Mouse (Mus musculus) embryo, embryonic 9.5 days (tissue): Measurements from ENCODE around the gene Zkscan1.
"Not testable (repeated sequence)": the region's sequence is repeated elsewhere in the genome, so short reads cannot be mapped to it uniquely, and the experiment has no call there.

Source experiments
- DNase-seq: peaks from one replicate; pipeline ENCODE4 v3.0.0-alpha.2; 2017; ENCODE audit errors: extremely low spot score

Gene Zkscan1

DNA sequence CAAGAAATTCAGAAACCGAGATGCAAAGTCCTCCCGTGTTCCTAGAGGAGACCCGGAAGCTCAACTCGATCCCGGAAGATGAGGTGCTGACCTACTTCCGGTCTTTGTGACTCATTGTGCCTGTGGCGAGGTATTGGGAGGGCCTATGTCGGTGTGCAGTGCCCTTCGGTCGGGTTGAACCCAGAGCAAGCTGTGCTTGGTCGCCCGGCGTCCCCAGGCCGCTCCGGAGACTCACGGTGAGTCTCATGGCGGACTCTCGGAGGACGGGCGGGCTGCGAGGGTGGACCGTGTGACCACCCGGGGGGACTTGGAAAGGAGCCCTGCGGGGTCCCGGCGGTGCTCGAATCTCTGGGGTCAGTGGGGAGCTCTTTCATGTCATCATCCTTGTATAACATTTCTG, at the start of gene Zkscan1:
Gene Zkscan1, plus strand, starts transcription at position 89 of the 400 bp plus-strand sequence.
- DNase-seq: peak; percentile 88

DNA sequence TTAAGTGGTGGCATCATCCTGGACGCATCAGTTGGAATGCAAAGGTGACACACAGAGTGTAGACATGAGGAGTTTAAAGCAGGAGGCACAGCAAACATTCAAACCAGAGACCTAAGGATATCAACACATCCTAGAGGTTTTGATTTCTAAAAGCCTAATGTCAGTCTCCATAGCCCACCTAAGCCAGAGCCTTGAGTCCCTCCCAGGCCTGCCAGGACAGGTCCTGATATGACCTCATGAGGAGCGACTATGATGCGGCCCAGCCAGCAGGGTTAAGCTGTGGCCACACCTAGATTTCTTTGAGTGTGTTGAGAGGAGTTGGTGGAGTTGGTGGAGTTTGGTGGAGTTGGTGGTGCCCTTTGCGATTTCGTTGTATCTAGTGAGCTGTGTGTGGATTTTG, 32.0 kb upstream of the Zkscan1 start, which contains the start of gene Smok3c:
Gene Smok3c, plus strand, starts transcription at position 301 of the 400 bp plus-strand sequence.
- not testable (repeated sequence) for DNase-seq

DNA sequence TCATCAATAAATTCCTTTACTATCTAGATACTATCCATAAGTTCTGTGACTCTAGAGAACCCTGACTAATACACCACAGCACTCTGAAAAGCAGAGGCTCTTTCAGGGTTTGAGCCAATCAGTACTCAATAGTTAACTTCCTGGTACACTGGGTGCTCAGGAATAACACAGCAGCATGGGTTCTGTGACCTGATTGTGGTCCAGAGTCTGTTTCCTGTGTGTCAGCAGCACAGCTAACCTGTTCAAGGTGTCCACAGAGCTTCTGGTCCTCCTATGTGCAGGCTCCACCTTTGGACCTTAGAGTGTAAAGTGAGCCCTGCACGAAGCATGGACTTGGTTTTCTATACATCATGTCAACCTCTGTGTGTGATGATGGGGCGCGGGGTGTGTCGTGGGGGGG, 11.1 kb upstream of the Zkscan1 start:
- DNase-seq: no peak

DNA sequence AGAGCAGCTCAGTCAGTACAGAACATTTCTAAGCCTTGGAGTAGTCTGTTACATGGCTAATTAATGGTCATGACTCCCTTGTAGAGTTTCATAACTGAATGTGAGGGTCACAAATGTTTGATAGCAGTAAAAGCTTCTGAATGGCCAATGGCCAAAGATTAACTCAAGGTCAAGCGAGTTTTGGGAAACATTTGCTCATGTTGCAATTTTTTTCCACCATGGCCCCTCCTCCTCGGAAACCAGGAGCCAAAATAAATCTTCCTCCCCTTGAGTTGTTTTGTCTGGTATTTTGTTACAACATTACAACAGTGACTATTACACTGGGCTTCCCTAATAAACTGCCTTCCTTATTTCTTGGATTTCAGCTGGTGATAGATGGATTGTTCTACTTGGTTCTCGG, 9.2 kb upstream of the Zkscan1 start:
- DNase-seq: no peak

DNA sequence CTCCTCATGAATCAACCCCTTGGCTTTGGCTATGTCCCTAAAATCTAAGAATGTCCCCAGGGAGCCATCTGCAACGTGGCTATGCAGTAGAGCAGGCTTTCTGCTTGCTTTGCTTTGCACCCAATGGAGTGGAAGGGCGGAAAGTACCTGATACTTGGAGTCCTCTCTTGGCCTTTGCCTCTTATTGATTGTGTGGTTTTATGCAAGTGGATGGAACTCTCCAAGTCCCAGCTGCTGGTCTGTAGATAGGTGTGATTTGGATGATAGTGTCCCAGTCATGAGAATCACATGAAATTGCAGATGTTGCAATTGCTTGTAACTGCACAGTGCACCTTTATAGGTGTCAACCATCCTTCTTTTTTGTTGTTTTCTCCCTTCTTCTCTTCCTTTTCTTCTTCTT, 8.7 kb upstream of the Zkscan1 start:
- DNase-seq: no peak

DNA sequence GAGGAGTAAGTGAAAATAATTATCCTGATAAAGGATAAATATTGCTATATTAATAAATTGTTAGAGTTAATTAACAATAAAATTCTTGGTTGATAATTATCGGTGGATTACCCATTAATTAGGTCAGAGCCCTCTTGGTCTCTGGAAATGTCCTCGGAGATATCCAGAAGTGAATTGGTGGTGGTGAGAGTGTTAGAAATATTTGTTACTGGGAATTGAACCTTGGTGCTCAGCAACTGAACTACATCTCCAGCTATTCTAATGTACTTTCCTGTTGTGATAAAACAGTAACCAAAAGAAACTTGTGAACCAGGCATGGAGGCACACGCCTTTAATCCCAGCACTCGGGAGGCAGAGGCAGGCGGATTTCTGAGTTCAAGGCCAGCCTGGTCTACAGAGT, 4.4 kb upstream of the Zkscan1 start:
- DNase-seq: no peak

DNA sequence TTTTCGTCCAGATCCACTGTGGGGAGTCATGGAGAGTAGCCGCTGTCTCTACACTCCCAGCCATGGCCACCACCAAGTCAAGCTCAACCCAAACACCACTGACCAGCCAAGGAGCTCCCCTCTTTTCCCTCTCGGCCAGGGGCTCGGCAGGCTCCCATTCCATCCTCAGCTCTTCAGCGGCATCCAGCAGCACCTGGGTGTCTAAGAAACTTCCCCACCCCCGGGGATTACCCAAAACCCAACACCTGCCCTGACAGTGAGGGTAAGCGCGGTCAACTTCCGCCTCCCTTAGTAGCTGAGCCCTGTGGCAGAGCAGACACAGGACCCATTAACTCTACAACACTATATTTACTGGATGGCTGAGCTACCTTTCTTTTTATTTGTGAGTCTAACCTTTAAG, 3.4 kb upstream of the Zkscan1 start:
- no peak for DNase-seq

DNA sequence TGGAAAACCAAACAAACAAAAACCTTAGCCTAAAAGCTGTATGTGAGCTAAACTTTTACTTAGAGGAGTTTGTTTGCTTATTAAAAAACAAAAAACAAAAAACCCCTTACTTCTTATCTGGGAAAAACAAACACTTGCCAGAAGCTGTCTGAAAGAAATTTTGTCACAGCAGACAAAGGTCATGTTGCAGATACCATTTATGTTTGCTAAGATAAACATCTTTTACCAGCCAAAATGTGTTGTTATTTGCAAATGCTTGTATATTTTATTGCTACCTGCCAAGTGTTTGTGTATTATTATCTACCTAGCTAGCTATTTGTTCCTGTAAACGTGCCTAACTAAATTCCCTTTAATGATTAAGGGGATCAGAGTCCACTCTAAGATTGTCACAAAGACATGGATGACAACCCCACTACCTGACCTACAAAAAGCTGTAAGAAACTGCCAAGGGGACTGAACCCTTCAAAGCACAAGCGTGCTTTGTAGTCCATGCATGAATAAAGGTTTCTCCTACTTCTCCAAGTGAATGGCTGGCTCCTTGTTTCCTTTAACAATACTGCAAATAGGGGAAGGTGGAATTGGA, 1.5 kb upstream of the Zkscan1 start:
- DNase-seq: no peak

DNA sequence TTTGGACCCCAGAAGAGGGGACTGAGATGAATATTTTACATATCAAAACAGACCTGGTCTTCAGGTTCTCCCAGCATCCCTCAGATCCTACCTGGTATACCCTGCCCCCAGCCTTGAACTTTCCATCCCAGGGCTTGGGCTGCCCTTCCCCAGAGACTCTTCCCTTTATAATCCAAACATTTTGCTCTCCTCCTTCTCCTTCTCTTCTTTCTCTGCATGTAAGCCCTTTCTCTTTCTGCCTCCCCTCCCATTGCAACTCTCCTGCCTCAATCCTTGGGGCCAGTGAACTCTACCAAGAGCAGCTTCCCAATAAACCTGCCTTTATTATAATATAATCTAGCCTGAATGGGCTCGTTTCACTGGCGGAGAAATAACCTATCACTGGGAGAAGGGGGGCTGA, 948 bp upstream of the Zkscan1 start:
- DNase-seq: no peak

DNA sequence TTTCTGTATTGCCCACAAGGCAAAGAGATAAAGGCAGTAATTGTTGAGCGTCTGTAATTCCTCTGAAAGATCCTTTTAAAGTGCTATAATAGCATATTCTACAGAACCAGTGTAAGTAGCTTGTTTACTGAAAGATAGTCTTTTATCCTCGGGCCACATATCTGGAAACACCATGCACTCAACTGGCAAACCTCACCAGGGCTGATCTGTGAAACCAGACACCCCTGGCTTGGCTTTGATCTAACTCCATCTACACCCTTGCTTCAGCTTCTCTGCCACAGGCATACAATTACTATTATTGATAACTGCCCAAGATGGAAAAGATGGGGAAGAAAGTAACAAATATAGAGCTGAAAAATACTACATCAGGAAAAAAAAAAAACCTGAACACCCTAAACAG, 377 bp upstream of the Zkscan1 start:
- DNase-seq: no peak

DNA sequence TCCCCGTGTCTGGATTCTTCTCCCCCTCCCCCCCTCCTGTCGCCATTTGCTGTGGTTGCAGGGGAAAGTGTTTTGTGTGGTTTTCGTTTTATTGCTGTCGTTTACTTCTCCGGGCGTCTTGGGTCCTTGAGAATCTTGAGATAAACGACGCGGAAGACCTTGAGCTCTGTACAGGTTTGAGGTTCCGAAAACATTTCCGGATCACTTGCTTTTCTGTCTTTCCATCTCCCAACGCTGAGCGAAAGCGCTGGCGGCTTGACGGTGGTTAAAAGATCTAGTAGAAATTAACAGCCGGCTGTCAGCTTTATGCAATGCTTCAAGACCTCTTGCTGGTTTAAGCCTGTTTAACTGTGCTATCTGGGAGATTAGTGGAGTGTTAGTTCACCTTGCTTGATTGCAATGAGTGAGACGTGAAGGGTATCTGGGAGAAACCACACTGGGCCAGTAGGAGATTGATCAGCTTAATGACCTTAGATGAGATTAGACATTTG, 582 bp downstream of the Zkscan1 start:
- DNase-seq: no peak

DNA sequence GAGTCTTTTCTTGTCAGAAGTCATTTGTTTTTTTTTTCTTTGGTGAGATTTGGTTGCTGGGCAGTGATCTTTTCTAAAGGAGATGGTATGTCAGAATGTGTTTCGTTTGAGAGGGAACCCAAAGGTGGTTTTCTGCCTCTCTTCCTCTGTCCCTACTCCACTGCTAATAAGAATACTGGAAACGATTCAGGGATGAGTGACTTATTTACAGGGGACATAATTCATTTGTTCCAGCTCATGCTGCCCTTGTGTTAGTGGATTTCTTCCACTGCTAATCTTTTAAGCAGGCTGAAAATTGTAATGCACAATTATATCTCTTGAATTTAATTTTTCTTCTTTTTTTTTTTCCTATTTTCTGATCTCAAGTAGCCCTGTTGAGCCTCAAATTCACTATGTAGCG, 2.0 kb downstream of the Zkscan1 start:
- no peak for DNase-seq

DNA sequence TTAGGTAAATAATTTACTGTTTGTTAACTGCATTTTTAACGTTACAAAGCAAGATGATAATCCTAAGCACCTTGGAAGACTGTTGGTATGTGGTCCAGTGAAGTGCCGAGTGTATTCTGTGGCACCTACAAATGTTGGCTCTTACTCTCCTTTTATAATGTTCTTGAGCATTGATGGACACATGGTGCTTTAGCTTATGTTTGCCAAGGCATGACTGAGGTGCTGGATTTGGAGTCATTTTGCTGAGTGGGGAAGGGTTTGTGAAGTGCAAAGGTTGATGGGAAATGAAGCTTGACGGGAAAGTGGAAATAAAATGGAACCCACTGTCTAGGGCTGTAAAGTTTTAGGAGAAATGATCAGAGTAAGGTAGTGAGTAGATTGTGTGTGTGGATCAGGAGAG, 3.5 kb downstream of the Zkscan1 start:
- no peak for DNase-seq

DNA sequence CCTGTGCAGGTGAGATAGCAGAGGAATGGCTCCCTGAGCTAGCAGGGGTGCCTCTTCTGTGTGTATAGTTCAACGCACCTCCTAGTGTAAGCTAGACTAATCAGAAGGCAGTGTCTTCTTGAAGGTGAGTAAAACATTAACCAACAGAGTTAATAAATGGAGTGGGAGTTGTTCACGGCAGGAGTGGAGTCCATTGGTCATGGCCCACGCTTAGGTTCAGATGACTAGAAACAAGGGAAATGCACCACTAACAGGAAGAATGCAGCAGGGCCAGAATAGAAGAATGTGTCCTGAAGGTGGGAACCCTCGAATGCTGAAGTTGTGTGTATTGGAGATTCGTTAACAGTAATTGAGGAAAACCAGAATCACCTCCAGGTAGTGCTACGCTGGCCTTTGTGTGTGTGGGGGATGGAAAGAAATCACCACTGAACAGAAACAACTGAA, 4.2 kb downstream of the Zkscan1 start:
- no peak for DNase-seq

DNA sequence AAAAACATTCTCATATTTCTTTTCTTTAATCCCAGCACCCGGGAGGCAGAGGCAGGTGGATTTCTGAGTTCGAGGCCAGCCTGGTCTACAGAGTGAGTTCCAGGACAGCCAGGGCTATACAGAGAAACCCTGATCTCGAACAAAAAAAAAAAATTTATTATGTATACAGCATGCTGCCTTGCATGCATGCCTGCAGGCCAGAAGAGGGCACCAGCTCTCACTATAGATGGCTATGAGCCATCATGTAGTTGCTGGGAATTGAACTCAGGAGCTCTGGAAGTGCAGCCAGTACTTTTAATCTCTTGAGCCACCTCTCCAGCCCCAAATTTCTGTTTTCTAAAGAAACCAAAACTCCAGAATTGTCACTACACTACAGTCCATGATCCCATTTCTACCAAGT, 5.4 kb downstream of the Zkscan1 start:
- no peak for DNase-seq

DNA sequence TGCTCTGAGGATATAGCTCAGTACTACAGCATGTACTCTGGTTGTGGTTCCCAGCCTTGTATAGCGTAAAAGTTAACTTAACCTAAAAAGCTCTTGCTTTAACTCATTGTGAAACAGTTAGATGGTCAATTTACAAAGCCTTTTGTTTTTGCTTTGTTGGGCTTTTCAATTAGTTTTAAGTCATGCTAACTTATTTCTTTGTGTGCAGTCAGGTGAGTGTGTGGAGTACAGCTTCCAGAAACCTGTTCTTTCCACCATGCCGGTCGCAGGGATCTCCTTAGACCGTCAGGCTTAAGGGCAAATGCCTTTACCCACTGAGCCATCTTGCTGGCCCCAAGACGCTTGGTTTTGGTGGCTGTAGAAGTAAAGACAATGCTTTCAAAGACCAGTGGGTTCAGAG, 5.9 kb downstream of the Zkscan1 start:
- DNase-seq: no peak

DNA sequence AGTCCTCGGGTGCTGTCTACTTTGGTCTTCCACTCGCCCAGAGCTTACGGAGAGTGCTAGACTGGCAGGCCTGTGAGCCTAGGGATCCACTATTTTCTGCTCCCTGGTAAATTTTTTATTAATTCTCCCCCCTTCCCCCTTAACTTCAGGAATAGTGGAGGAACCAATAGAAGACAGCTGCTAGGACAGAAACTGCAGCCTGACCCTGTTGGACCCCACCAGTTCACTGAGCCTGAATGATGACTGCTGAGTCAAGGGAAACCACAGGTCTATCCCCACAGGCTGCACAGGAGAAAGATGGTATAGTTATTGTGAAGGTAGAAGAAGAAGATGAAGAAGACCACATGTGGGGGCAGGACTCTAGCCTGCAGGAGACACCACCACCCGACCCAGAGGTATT, 7.9 kb downstream of the Zkscan1 start:
- no peak for DNase-seq

DNA sequence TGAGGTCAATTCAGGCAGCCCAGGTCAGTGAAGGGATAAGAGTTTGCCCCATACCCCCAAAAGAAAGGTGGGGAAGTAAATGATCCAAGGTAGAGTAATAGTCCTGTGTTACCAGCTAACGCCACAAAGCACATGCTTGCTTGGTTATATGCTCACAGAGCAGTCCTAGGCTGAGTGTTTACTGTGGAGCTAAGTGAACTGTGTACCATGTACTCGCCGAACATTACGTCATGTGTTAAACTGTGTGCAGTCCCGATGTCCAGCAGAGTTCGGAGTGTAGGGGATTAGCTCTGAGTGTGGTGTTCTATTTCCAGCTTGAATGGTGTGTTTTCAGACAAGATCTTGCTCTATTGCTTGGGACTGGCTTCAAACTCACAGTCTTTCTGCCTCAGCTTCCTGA, 9.6 kb downstream of the Zkscan1 start:
- DNase-seq: no peak

DNA sequence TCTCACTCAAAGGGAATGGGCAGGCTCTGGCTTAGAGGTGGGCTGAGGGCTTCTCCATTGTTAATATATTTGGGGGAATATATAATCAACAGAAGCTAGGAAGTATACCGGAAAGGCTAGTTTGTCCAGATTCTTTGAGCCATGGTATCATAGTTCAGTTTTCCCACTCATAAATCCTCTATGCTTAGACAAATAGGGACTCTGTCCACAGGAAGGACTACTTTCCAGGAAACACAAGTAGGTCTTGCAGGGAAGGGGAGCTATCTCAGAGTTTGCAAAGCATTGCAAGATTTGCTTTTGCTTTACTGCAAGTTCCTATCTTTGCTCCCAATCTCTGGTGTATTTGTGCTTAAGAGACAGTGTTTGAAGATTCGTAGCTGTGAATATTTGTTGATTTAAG, 20.1 kb downstream of the Zkscan1 start:
- no peak for DNase-seq

DNA sequence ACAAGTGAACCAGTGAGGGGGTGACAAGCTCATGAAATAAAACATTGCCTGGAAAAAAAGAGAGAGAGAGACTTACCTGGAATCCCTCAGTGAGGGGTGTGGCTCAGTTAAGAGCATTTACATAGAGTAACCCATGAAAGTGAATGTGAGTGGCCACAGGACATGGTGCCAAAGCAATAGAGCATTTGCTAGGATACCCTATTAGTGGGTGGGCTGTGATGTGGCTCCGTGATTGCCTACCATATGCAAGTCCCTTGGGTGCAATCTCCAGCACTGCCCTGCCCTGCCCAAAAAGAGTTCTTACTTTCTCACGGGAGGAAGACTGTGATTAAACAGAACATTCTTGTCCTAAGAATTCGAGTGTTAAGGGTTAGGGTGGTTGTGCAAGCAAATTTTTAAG, 22.2 kb downstream of the Zkscan1 start:
- DNase-seq: no peak

DNA sequence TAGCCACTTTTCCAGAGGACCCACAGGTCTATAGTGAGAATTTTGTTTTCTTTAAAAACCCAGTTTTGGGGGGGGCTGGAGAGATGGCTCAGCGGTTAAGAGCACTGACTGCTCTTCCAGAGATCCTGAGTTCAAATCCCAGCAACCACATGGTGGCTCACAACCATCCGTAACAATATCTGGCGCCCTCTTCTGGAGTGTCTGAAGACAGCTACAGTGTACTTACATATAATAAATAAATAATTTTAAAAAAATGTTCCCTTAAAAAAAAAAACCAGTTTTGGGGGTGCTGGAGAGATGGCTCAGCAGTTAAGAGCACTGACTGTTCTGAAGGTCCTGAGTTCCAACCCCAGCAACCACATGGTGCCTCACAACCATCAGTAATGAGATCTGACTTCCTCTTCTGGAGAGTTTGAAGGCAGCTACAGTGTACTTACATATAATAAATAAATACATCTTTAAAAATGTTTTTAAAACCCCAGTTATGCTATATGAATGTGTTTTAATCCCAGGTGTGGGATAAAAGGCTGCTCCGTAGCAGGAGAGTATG, 25.0 kb downstream of the Zkscan1 start:
- DNase-seq: not testable (repeated sequence)

DNA sequence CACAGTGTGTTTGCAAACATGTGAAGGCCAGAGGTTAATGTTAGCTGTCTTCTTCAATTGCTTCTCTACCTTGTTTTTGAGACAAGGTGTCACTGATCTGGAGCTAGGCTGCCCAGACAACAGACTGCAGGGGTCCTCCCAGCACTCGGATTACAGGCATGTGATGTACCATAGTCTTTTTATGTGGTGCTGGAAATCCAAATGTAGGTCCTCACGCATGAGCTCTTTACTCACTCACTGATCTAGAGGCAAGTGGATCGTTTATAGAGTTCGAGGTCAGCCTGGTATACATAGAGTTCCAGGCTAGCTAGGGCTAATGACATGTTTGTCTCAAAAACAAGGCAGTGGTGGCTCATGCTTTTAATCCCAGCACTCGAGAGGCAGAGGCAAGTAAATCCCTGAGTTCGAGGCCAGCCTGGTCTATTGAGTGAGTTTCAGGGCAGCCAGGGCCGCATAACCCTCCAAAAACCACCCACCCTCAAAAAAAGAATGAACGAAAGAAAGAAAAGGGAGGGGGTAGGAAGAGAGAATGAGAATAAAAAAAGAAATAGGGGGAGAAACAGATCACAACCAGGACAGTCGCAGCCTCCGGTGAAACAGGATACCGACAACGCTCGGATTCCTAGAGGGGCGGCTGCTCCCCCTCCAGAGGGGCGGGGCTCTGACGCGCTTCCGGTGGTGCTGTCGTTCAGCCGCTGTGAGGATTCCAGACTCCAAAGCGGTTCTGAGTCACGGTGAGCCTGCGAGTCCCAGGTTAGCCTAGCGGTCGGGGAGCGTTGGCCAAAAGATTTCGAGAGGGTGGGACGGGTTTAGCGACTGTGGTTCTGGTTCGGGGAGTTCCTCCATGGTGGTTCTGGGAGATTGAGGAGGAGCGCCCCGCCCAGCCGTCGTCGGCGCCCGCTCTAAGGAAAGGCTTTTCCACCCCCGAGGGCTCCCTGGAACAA, 31.6 kb downstream of the Zkscan1 start, which contains the start of gene Zscan21:
Gene Zscan21, plus strand, starts transcription at position 649 of the 944 bp plus-strand sequence.
- DNase-seq: peak; percentile 91
